Mouse (Mus musculus) splenic B cell, adult 2 months (primary cell): Measurements from ENCODE around the gene Adam6b.
"Not testable (repeated sequence)": the region's sequence is repeated elsewhere in the genome, so short reads cannot be mapped to it uniquely, and the experiment has no call there.

Source experiments
- DNase-seq: peaks from one replicate; pipeline ENCODE4 v3.0.0-alpha.2; 2011; ENCODE audit warnings: low read depth, low spot score
- H3K27me3 ChIP-seq: 2 replicates; pipeline ENCODE4 v1.6.1; 2012; ENCODE audit warnings: mild to moderate bottlenecking, low read length, moderate library complexity, mixed read lengths; ENCODE audit not compliant: control insufficient read depth, poor library complexity, insufficient read depth, severe bottlenecking
- H3K36me3 ChIP-seq: 2 replicates; pipeline ENCODE4 v1.6.1; 2012; ENCODE audit warnings: mild to moderate bottlenecking, low read length, moderate library complexity, mixed read lengths; ENCODE audit not compliant: control insufficient read depth, poor library complexity, insufficient read depth, severe bottlenecking

The Adam6b gene

DNA sequence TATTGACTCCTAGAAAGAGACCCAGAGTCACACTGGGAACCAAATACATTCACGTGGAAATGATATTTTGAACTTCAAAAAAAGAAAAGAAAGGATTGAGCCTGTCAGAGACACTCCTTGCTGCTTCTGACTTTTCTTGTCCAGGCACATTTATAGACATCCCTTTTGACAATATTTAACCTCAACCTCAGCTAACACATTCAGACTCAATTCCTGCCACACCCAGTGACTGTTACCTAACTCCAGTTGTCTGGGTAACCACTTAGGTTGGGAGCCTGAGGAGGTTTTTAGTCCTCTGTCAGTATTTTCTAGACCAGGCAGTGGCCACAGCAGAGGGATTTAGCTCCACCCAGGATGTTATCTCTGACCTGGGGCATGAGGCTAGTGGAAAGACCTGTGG, at the start of gene Adam6b:
Gene Adam6b (plus strand): TSS at position 301 of the 400 bp plus-strand sequence.
- not testable (repeated sequence) for DNase-seq, H3K36me3 ChIP-seq

DNA sequence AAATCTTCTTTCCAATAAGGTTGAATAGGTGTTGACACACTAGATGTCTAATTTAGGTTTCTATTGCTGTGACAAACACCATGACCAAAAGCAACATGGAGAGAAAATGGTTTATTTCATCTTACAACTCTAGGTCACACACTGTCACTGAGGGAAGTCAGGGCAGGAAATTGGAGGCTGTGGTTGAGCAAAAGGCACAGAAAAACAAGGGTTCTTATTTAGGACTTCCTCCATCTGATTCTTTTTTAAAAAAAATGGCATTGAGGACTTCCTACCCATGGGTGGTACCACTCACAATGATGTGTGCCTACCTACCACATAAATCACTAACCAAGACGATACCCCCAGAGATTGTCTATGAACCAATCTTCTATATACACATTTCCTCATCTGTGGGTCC, 43.2 kb upstream of the Adam6b start:
- H3K36me3 ChIP-seq, result no peaks in the 10 kb centered on the region
- no peak for DNase-seq

More for the DNA sequence above, at the start of gene Adam6b:
- H3K27me3 ChIP-seq, result not testable (repeated sequence)

DNA sequence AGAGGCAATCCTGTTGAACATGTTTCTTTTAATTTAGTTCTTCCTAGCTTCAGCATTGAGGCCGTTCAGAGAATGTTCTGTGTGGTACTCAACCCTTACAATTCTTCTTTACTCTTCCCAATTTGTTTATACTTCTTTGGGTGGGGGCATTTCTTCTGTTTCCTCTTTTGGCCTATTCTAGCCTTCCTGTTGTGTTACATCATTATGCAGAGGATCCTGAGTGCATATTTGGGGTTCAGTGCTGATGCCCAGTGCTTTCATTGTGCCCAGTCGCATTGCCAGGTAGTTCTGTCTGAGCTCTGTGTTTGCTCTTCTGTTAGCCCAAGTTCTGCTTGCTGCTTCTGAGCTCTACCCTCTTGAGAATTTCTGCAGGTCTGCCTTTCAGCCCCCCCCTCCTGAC, 13.1 kb upstream of the Adam6b start:
- no peaks in the 10 kb centered on the region for H3K27me3 ChIP-seq
- H3K36me3 ChIP-seq, result no peaks in the 10 kb centered on the region
- no peak for DNase-seq

More for the DNA sequence above, 43.2 kb upstream of the Adam6b start:
- H3K27me3 ChIP-seq, result no peaks in the 10 kb centered on the region

DNA sequence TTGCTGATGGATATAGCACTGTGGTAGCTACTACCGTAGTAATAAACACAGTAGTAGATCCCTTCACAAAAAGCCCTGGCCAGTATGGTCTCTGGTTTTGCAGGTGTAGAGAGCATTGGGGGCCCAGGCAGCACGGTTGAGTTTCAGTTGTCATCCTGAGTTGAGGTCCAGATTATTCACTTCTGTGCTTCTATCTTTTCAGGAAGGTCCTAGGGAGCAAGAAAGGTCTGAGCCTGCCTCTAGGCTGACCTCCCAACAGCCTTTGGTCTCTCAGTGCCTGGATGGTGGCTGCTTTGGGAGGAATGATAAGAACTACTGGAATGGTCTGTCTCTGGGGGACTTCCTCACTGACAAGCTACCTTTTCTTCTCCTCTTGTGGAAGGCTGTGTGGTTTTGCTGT, 7.2 kb upstream of the Adam6b start:
- Histone ChIP-seq H3K36me3 (no peaks in the 10 kb centered on the region), H3K27me3 (no peaks in the 10 kb centered on the region)
- no peak for DNase-seq

GRCm38 (mm10) chr12:113482661-113483389, 6.5 kb upstream of the Adam6b start:
- Histone ChIP-seq H3K36me3 (no peaks in the 10 kb centered on the region), H3K27me3 (no peaks in the 10 kb centered on the region)
- no peak for DNase-seq

- no peak for DNase-seq
Observed at GRCm38 (mm10) chr12:113483492-113484162, 5.7 kb upstream of the Adam6b start.

DNA sequence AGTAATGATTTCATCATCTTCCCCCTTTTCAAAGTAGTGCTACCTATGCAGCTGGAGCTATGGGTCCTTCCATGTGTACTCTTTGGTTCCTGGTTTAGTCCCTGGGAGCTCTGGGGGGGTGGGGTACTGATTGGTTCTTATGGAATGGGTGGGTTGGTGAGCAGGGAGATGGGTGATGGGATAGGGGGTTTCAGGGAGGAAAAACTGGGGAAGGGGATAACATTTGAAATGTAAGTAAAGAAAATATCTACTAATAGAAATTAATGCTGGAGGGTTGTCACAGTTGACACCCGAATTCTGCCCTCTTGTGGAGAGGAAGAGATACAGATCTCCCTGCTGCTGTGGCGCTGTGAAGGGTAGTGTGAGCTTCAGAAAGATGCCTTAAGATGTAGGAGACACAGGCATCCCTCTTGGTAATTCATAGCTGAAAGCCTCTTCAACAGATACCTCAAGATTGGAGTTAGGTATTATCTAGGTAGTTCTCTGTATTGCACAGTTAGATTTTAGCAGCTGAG, 4.3 kb upstream of the Adam6b start:
- no peaks in the 10 kb centered on the region for H3K36me3 ChIP-seq
- no peaks in the 10 kb centered on the region for H3K27me3 ChIP-seq
- peak; percentile 51 for DNase-seq

More at GRCm38 (mm10) chr12:113483492-113484162, 5.7 kb upstream of the Adam6b start:
- no peaks in the 10 kb centered on the region for H3K27me3 ChIP-seq
- no peaks in the 10 kb centered on the region for H3K36me3 ChIP-seq

- not testable (repeated sequence) for H3K27me3 ChIP-seq, H3K36me3 ChIP-seq
- DNase-seq, result peak; percentile 68
Observed at GRCm38 (mm10) chr12:113487693-113488092, 1.6 kb upstream of the Adam6b start.

- H3K36me3 ChIP-seq, result no peaks in the 10 kb centered on the region
- no peak for DNase-seq
- H3K27me3 ChIP-seq, result no peaks in the 10 kb centered on the region
Observed at GRCm38 (mm10) chr12:113525901-113526300, 36.6 kb downstream of the Adam6b start.
